Mouse (Mus musculus) heart, adult 9 months (tissue): ENCODE results near the gene Ndufs3.
A peak's percentile ranks its signal among the peaks of the same experiment; 100 is the strongest.

ENCODE experiments used
- DNase-seq, 2 experiments: peaks; one replicate each; pipeline ENCODE4 v3.0.0; 2022; ENCODE audit warnings: low spot score in 2 of 2

Ndufs3 gene

DNA sequence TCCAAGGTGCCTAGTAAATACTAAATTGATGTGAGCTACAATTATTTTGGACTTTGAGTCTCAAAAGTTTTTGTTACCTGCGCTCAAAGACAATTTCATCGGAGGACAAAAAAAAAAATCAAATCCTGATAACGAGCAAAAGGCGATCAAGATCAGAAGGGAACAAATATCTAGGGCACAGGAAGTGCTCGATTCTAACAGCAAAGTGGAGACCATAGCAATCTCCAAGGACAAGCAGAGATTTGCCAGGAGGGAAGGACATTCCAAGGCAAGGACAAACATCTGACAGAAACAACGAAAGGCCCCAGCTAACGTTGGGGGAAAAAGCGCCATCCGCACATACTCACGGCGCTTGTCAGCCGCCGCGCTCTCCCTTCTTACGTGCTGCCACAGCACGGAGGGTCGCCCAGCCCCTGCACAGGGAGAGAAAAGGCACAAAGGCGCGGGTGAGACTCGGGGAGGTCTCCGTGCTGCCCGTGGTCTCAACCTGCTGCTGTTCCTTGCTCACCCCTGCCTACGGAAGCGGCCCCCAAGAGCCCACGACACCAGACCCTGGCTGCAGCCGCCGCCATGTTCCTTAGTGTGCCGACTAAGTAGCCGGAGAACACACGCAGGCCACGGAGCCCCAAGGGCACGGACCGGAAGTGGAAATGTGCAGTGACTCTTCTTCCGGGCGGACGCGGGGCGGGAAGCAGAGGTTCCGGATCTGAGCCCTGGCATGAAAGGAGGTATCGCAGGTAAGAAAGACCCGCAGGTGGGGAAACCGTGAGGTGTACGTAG lies at the start of gene Ndufs3, which contains the start of gene Kbtbd4:
TSS of gene Ndufs3 (minus strand) at position 752 of the 780 bp plus-strand sequence.
TSS of gene Kbtbd4 (plus strand) at position 665 of the 780 bp plus-strand sequence.
- DNase-seq: peak; percentile 76 to 87

DNA sequence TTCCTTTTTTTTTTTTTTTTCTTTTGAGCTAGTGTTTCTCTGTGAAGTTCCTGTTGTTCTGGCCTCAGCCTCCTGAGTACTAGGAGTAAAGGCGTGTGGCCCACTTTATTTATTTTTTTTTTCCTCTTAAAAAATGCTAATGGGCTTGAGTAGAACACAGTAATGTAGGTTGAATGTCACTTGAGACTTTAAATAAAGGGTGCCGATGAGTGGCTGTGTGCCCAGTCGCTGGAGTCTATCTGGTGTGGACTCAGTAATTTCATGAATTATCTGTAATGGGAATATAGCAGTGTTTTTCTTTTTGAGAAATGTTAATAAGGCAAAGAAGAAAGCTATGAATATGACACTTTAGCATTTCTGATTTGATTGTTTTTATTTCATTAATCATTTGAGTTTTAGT lies 48.8 kb upstream of the Ndufs3 start:
- no peak for DNase-seq

DNA sequence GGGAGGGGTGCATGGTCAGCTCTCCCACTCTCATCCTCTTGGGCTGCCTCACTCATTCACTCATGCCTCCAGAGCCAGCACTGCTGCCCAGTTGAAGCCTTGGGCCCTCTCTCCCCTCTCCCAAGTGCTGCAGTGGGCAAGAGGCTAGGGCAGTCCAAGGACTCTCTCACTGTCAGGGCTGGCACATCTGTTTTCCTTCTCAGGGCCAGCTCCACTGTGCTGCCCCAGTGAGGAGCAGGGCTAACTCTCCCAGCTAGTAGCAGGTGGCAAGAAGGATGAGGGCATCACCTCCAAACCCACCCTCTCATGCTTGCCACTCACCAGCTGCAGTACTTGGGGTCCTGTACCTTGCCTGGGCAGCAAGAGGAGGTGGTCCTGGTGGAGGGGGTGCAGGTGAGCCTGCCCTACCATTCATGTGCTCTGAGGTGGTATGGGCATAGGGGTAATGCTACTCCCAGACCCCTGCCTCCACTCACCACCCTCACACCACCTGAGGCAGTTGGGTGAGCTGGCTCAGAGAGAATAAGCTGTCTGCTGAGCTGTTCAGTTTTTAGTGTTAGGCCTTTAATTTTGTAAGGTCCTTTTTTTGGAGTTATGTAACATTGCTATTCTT lies 46.1 kb upstream of the Ndufs3 start:
- DNase-seq: no peak

DNA sequence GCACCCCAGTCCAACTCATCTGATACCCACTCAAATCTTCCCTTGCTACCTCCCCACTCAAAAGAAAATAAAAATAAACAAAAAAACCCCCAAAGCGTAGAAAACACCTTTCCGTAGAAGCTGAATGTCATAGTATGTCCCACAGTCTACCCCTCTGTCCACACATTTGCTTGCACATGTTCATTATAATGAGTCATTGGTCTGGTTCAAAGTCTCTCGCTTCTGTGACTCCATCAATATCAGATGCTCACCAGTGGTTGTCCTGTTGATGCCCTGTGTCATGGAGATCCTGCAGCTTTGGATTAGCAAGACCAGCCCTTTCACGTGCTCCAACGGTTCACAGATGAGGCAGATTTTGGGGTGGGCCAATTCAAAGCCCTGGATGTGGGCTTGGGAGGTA lies 45.5 kb upstream of the Ndufs3 start:
- DNase-seq: no peak

DNA sequence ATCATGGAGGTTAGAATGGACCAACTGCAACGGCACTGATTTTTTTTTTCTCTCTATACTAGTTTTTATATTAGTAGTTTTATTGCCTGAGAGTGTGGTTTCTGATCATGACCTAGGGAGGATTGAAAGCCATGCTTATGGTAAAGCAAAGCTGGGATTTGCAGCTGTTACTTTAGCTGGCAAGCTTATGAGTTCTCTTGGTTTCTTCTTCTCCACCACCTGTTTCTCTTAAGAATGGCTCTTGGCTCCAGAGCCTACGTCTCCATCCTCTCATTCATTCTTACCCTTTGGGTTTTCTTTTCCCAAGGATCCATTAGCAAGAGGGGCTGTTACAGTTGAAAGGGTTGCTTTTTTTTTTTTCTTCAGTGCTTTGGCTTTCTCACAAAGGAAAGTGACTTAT lies 37.1 kb upstream of the Ndufs3 start:
- DNase-seq: no peak

DNA sequence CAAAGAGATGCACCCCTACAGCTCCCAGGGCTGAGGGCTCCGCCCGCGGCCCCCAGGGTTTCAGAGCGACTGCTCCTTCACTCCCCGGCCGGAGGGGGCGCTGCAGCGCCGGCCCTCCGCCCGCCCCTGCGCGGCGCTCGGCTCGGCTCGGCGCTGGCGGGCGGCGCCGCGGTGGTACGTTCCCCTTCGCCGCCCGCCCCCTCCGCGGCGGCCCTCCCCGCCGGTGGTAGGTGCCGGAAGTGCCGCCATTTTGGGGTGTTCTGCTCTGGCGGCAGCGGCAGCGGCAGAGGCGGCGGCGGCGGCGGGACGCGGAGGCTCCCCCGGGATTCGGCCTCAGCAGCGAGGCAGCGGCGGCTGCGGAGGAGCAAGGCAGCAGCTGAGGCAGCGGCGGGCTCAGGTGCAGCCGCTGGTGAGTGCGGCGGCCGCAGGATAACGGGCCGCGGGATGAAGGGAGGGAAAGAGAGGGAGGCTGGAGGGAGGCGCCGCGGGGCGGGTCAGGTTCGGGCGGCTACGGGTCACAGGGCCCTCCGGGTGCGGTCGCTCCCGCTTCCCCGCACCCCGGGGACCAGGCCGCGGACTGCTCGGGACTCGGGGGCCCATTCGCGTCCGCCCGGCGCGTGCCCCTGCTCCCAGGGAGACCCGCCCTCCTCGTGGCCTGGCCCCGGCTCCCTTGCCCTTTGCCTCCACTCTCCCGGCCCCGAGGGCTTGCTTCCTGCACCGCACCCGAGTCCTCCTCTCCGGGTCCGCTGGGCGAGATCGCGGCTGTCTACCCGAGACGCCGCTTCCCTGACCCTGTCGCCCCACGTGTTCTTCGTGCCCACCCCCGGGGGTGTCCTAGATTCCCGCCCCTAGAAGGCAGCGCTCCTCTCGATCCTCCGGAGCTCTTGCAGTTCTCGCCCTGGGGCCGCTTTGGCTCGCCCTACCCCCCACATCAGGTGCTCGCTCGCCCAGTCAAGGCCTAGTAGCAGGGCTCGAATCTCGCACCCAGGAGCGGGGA lies 35.9 kb upstream of the Ndufs3 start, which contains the start of gene Celf1:
TSS of gene Celf1 (plus strand) at position 150 of the 997 bp plus-strand sequence.
- DNase-seq: peak; percentile 81 to 82

DNA sequence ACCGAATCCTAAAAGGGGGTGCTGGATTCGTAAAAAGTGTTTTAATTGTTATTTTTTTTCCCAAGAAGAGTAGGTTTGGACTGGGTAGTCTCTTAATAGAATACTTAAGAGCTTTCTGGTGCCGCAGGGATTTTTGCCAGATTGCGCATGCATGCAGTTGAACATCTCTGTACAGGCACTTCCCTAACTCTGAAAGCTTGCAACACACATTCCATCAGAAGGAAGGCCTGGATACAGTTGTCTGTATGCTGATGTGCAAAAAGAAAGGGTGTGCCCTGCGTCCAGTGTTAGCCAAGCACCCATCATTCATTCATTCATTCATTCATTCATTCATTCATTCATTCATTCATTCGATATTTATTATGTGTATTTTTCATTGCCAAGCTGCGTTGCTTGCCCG lies 35.1 kb upstream of the Ndufs3 start:
- DNase-seq: peak in 1 of 2 experiments; percentile 8

DNA sequence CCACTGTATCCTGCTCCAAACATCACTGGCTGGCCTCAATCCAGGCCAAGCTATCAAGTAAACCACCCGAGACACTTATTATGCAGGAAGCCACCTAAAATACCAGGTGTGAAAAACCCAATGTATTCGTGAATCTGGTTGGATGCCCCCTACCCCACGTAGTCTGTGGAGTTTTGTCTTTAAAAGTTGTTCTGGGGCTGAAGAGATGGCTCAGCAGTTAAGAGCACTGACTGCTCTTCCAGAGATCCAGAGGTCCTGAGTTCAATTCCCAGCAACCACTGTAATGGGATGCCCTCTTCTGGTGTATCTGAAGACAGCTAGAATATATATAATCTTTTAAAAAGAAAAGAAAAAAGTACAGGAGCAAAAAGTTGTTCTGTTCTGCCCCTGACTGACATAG lies 33.7 kb upstream of the Ndufs3 start:
- DNase-seq: no peak

DNA sequence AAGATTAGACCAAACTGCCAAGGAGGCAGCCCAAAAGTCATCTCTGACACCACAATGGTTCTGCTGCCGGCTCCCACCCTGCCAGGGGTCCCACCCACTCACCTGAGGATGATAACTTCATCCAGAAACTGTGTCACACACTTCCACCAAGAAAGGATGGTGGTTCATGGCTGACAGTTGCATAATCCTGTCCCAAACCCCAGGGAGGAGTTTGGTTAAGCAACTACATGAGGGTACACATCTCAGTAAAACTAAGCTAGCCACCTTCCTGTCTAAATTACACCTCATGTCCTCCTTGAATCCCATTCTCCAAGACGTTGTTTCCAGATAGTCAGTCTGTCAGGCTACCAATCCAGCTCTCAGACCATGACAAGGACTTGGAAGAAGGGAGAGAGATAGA lies 27.6 kb upstream of the Ndufs3 start:
- no peak for DNase-seq

DNA sequence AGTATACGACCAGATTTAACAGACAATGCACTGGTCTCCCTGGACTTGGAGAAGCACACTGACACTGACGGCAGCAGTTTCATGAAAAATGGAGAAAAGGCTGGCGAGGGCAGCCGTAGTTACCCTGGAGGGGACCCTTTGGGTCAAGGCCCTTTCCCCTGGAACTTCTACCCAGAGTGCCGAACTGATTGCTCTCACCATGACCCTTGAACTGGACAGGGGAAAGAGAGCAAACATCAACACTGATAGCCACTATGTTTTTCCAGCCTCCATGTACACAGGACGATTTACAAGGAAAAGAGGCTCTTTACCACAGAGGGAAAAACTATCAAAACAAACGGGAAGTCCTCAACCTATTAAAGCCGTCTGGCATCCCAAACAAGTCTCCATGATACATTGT lies 27.2 kb upstream of the Ndufs3 start:
- no peak for DNase-seq

DNA sequence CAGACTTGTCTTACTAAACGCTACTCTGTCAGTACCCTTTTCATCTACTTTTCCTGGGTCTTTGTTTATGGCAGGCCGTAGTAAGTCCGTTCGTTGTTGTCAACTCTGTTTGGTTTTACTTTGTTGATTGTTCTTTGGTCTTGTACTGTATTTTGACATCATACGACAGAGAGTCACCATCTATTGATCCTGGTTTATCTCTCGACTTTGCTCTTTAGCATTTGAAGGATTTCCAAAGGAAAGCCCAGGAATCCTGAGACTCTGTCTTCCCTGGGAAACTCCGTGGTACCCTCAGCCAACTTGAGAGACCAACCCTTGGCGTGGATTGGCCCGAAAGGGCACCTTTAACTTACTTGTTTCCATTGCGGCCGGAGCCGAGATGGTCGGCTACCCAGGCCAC lies 23.9 kb upstream of the Ndufs3 start:
- DNase-seq: no peak

DNA sequence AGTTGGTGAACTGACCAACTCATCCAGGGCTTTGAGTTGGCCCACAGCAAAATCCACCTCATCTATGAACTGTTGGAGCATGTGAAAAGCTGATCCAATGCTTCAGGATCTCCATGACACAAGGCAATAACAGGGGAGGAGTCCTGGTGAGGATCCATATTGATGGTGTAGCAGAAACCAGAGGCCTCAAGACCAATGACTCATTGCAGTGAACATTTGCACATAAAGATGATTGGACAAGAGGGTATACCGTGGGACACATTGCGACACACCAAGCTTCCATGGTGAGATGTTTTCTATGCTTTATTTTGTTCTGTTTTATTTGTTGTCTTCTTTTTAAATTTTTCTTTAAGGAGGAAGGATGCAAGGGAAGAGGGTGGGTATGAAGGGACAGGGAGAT lies 18.0 kb upstream of the Ndufs3 start:
- no peak for DNase-seq

DNA sequence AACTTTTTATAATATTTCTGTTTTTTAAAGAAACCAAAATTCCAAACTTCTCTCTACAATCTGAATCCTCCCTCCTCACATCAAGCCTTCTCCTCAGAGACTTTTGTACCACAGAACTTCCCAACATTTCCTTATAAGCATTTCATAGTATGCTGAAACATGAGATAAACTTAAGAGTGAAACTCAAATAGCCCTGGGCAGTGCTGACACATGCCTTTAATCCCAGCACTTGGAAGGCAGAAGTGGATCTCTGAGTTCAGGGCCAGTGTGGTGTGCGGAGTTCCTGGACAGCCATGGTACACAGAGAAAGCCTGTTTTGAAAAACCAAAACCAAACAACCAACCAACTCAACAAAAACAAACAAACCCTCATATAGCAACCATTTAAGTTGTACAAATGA lies 16.6 kb upstream of the Ndufs3 start:
- DNase-seq: no peak

DNA sequence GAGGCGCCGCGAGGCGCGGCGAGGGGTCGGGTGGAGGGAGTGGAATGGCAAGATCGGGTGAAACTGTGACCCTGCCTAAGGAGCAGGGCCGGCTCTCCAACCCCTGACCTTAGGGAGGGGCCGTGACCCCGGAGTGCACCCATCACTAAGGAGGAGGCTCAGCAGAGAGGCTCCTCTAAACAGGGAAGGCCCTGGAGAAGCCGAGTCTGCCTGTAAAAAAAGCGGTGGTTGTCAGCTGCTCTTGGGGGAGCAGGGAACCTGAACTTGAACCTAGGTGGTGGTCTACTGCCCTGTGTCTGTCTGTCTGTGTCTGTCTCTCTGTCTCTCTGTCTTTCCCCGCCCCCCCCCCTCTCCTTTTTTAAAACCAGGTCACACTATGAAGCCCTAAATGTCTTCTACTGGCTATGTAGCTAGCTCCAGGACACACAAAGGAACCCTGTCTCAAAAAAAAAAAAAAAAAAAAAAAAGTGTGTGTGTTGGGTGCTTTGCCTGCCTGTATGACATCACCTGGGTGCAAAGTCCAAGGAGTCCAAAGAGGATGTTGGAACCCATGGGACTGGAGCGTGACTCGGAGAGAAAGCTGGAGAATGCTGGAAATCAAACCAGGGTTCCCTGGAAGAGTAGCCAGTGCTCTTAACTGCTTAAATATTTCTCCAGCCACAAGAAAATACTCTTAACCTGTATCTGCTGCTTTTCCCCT lies 13.5 kb upstream of the Ndufs3 start:
- no peak for DNase-seq

DNA sequence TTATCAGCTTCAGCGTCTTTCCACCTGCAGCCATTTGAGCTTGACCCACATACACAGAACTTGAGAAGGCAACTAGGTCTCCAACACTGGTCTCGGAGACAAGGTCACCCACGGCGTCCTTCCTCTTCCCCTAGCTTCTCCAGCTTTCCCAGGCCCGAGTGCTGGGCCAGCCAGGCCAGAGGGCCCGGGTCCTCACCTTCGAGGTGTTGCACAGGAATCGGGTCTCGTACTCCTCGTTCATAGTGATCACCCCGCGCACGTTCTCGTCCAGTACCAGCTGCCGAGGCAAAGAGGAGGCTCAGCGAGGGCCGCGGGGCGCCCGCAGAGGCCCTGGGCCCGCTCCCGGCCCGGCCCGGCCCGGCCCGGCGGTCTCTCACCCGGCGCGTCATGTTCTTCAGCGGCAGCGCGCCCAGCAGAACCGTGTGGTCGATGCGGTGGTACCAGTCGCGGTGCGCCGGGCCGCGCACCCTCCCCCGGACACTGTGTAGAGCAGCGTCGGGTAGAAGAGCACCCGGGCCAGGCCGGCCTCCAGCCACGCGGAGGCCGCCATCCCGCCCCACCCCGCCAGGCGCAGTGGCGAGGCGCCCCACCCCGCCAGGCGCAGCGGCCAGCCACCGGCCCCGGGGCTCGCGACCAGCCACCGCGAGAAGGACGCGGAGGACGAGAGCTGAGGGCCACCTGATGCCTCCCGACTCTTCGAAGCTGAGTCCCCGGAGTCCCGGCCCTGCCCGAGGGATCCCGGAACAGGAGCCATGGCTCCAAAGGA lies 12.8 kb upstream of the Ndufs3 start:
- peak; percentile 75 to 76 for DNase-seq

DNA sequence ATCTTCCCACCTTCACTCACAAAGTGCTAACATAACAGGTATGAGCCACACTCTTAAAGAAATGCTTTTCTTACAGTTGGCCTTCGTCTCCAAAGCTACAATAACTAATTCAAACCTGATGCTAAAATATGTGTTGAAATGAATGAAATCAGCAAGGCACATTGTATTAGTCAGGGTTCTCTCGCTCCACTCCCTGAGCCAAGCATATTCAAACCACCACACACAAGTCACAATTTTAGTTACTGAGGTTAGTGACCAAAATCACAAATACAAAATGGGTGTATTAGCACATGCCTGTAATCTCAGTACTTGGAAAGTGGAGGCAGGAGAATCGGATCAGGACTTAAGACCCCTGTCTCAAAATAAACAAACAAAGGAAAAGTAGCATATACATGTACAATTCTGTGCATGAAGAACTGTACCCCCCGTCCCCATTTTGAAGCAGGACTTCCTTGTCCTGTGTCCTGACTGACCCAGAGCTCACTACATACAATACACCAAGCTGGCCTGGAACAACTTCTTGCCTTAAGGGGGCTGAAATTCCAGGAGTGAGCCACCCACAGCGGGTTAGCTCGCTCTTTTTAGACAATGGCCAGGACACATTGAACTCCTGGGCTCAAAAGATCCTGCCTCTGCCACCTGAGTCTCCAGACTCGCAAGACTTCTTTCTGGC lies 12.1 kb upstream of the Ndufs3 start:
- DNase-seq: peak in 1 of 2 experiments; percentile 12

DNA sequence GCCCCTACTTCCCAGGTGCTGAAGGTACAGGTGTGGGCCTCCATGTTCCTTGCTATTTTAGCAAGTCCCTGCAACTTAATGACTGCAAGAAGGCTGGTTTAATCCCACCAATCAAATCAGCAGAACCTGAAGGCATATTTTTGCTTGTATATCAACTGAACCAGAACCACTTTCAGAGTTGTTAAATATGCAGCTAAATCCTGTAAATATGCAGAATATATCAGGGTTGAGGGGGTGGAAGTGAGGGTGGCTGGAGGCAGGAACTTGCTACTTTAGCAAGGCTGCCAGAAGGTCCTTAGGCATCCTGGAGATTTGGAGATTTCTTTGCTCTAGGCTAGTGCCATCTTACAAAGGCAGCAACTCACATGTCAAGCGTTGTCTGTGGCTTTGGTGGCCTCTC lies 10.9 kb upstream of the Ndufs3 start:
- DNase-seq: no peak

DNA sequence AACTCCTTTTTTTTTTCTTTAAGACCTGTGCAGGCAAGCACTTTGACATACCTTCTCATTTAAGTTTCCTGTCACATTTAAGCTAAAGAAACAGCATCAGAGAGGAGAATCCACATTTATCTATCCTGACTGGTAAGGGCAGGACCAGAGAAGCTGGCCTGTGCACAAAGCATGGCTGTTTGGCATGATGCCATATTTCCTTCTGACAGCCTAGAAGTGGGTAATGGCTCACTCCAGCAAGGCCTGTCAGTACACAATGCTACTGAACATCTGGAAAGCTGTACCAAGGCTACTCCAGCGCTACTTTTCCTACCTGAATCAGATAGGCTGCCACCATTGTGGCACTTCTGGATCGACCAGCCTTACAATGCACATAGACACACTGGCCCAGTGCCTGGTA lies 9.0 kb upstream of the Ndufs3 start:
- peak in 1 of 2 experiments; percentile 35 for DNase-seq

DNA sequence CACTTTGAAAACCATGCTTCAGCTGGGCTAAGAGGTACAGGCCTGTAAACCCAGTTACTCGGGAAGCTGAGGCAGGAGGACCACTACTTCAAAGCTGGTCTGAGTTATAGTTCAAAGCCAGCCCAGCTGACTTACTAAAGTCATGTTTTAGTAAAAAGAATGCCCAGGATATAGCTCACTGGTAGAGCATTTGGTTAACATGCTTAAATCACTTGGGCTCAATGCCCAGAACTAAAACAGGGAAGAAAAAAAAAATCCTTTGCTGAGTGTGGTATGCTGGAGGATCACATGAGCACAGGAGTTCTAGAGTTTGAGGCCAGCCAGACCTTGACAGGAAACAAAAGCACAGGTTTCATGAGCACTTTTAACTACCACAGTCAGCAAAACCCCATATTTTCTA lies 7.0 kb upstream of the Ndufs3 start:
- DNase-seq: no peak

DNA sequence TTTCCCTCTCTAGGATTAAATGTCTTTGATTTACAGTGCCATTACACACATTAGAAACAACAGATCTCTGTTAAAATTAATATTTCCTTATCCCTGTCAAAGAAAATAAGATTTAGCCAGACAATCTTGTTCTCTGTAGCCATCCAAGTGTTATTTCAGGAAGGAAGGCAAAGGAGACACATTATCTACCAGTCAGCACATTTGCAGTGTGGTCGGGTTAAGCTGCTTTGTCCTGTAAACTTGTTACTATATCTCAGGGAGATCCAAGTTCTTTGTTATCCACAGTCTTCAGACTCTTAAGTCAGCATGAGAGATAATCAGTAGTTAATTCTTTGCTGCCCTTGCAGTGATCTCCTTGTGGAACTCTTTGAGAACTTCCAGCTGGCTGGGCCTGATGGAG lies 6.2 kb upstream of the Ndufs3 start:
- DNase-seq: no peak
